Mouse (Mus musculus): Measurements from ENCODE around the gene Gpr89.

DNA sequence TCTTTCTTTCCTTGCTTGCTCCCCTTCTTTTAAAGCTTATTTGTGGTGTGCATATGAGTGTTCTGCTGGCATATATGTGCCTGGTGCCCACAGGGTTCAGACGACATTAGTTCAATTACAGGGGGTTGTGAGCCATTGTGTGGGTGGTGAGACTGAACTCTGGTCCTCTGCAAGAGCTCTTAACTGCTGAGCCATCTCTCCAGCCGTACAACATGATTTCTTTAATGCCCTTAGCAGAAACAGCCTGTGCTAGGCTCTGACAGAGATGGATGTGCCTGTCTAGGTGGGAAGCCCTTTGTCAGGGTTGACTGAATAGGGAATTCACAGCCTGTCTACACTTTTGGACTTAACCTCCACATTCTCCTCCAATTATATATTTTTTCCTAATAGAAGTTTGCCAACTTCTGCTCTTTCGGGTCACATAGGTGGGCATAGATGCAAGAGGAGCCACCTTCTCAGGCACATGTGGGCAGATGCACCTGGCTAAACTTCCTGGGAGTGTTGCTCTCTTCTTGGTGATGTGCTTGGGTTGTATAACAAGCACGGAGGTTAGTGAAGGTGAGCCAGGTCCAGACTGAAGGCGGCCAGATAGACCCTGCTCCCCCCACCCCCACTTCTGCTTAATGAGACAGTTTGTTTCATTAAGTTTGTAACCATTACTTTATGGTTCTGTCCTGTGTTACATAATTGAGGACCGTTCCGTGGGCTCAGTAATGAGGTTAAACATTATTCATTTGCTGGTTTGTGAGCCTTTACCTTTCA, 70.4 kb downstream of the Gpr89 start:
- TF ChIP-seq CTCF (IDR thresholded peaks at IDR 0.05; ENCODE audit: extremely low read depth, insufficient read depth, low read length) = no peak
- TF ChIP-seq POLR2A (IDR thresholded peaks at IDR 0.05; ENCODE audit: extremely low read depth, insufficient read depth, low read length) = no peak
